In genomic region chr14:46968046-46968445, GRCm38 (mm10) we compare ENCODE assay signal across 15 mouse cellular contexts.
DNase-seq lines count a peak whose midpoint lies in the region; ATAC-seq and TF ChIP-seq lines count a peak whose summit lies in the region.
"Had no signal": no experiment of that assay in that cellular context is flagged by ENCODE, and none has a peak within 500 bp of the region (broad histone marks: within the 10 kb centered on the region; RNA-seq: fewer than 3 reads in every experiment).

No protein-coding gene starts in this region.

- WGBS in heart, embryonic 12.5 days, result 62% methylated on average over 11 of the region's 11 CpGs
- 32% methylated on average over 11 of the region's 11 CpGs for WGBS in heart, adult 2 months
- WGBS in lung, embryonic 14.5 days, result 55% methylated on average over 11 of the region's 11 CpGs

- peaks cover 67% of the 10 kb centered on the region for H3K4me1 ChIP-seq in heart, embryonic 12.5 days (replicated peaks)
- H3K4me1 ChIP-seq in heart, adult 2 months (ENCODE audit: control insufficient read depth, insufficient read depth, low read length), result peaks cover 11% of the 10 kb centered on the region
- H3K4me1 ChIP-seq in lung, embryonic 14.5 days (ENCODE audit: insufficient read depth), result 0 out of 2 replicates have a peak, but pooled peaks cover 4% of the 10 kb centered on the region

- TF ChIP-seq POLR2A in heart, adult 2 months (IDR thresholded peaks at IDR 0.05; ENCODE audit: insufficient read depth, low read depth, low read length), result no peak

- no peak overlapping the region for H3K4me2 ChIP-seq in heart, embryonic 12.5 days
- H3K4me2 ChIP-seq in lung, embryonic 14.5 days, result no peak overlapping the region
- H3K4me2 ChIP-seq: liver, embryonic 12.5 days had no signal

- no peak for TF ChIP-seq EP300 in heart, adult 2 months (IDR thresholded peaks at IDR 0.05; ENCODE audit: insufficient read depth, low read depth, low read length)

- H3K9ac ChIP-seq in heart, embryonic 12.5 days, result 0 out of 2 replicates have a peak overlapping the region, but pooled peaks have one; percentile 7
- H3K9ac ChIP-seq in heart, adult 2 months (ENCODE audit: low read depth, low read length), result no peak overlapping the region
- H3K9ac ChIP-seq in lung, embryonic 14.5 days, result no peak overlapping the region
- H3K9ac ChIP-seq: liver, embryonic 12.5 days had no signal

- no peaks in the 10 kb centered on the region for H3K27me3 ChIP-seq in heart, embryonic 12.5 days (replicated peaks)
- H3K27me3 ChIP-seq in heart, adult 2 months (ENCODE audit: control insufficient read depth, insufficient read depth, low read length), result no peaks in the 10 kb centered on the region
- no peaks in the 10 kb centered on the region for H3K27me3 ChIP-seq in lung, embryonic 14.5 days (ENCODE audit: insufficient read depth, low read length)

- no peak for DNase-seq in heart, adult 2 months
- peak; percentile 55 for DNase-seq in lung, embryonic 14.5 days
- DNase-seq in lung, adult 18-20 months, result no peak
- DNase-seq in liver (no peak), MN1 (ENCODE audit: low spot score) (no peak)
- DNase-seq: adrenal gland, postnatal 25 days; cerebellum, adult 8-10 months; gastrocnemius, postnatal 14 days; thymus, postnatal 36 days had no signal

- H3K27ac ChIP-seq in heart, embryonic 12.5 days (ENCODE audit: poor library complexity, severe bottlenecking), result peak overlapping the region; percentile 13
- no peak overlapping the region for H3K27ac ChIP-seq in heart, adult 2 months
- no peak overlapping the region for H3K27ac ChIP-seq in lung, embryonic 14.5 days (ENCODE audit: low read depth)
- H3K27ac ChIP-seq: kidney, postnatal 0 days; liver, embryonic 12.5 days had no signal

- no peak overlapping the region for H3K4me3 ChIP-seq in heart, embryonic 12.5 days
- H3K4me3 ChIP-seq in heart, adult 2 months, result no peak overlapping the region
- no peak overlapping the region for H3K4me3 ChIP-seq in lung, embryonic 14.5 days (ENCODE audit: low read depth, low read length)
- H3K4me3 ChIP-seq: liver, embryonic 12.5 days had no signal

- H3K79me2 ChIP-seq in heart, adult 2 months (replicated peaks; ENCODE audit: control insufficient read depth, insufficient read depth, low read length), result no peaks in the 10 kb centered on the region

- intact Hi-C loops in heart, adult 2 months (cut with DNase I), result no loop called here

- ATAC-seq in heart, embryonic 12.5 days (ENCODE audit: insufficient number of reproducible peaks, low FRiP score), result no peak
- no peak for ATAC-seq in lung, embryonic 14.5 days (ENCODE audit: insufficient read depth)
- ATAC-seq in hematopoietic stem cell, adult 5-6 weeks (replicated peaks in 1 of 2; ENCODE audit: insufficient read depth in 1 of 2, low FRiP score in 2 of 2, low TSS enrichment in 1 of 2, low read depth in 1 of 2, poor library complexity in 2 of 2, severe bottlenecking in 2 of 2), result peak; percentile 54 to 65; a peak in 3 of 4 replicates
- ATAC-seq: hindbrain, embryonic 16.5 days; liver, embryonic 12.5 days; midbrain, embryonic 16.5 days had no signal

- peaks cover 5% of the 10 kb centered on the region; the same call in 1 of the 2 replicates for H3K36me3 ChIP-seq in heart, embryonic 12.5 days
- H3K36me3 ChIP-seq in heart, adult 2 months (ENCODE audit: control insufficient read depth, insufficient read depth, low read length), result 0 out of 2 replicates have a peak, but pooled peaks cover 4% of the 10 kb centered on the region
- H3K36me3 ChIP-seq in lung, embryonic 14.5 days (ENCODE audit: insufficient read depth), result no peaks in the 10 kb centered on the region
- H3K36me3 ChIP-seq: liver, embryonic 12.5 days had no signal

- TF ChIP-seq CTCF in heart, adult 2 months (IDR thresholded peaks at IDR 0.05), result no peak
- no peak for TF ChIP-seq CTCF in lung, embryonic 14.5 days (IDR thresholded peaks at IDR 0.05; ENCODE audit: low read depth)

- H3K9me3 ChIP-seq in heart, embryonic 12.5 days (replicated peaks), result no peaks in the 10 kb centered on the region
- no peaks in the 10 kb centered on the region for H3K9me3 ChIP-seq in lung, embryonic 14.5 days (ENCODE audit: low read depth, low read length)
- H3K9me3 ChIP-seq: liver, embryonic 12.5 days had no signal

Comparison
In these comparisons a context has a peak if more than half of its experiments do, and no peak if none do; other contexts are left out.
1. ATAC-seq: peak in hematopoietic stem cell, adult 5-6 weeks (2 of 2); none in heart, embryonic 12.5 days (single experiment) and lung, embryonic 14.5 days (single experiment).